Mouse (Mus musculus): ENCODE data around the gene Col4a3bp. TPM values are rescaled to one million over a fixed set of nuclear protein-coding genes. Genes with fewer than 3 reads are reported as not detected.

The Col4a3bp gene
- polyA plus RNA-seq, 1 experiment from 2014 or later = 6.5 TPM

DNA sequence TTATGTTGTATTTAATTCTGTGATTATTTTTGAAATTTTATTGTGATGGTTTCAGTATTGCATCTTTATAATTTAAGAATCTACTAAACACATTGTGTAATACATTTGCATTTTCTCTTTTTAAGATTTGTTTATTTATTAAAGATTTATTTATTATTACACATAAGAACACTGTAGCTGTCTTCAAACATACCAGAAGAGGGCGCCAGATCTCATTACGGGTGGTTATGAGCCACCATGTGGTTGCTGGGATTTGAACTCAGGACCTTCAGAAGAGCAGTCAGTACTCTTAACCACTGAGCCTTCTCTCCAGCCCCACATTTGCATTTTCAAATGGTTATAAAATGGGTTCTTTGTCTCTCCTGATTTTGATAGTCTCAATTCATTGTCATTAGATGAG is 2.1 kb downstream of the Col4a3bp start:
- Histone ChIP-seq H3K4me1 (ENCODE audit: control insufficient read depth, insufficient read depth, low read length) (0 out of 2 replicates have a peak, but pooled peaks cover 3% of the 10 kb centered on the region), H3K36me3 (ENCODE audit: control insufficient read depth, insufficient read depth, low read length) (no peaks in the 10 kb centered on the region; the same call in 1 of the 2 replicates), H3K4me2 (ENCODE audit: low read depth, severe bottlenecking) (no peak overlapping the region), H3K27ac (replicated peaks; ENCODE audit: low read depth, low read length) (no peak overlapping the region), H3K9me3 (ENCODE audit: control insufficient read depth, low read length) (no peaks in the 10 kb centered on the region), H3K9ac (ENCODE audit: low read length) (no peak overlapping the region), H3K4me3 (ENCODE audit: low read depth, low read length) (no peak overlapping the region), H3K27me3 (ENCODE audit: control insufficient read depth, insufficient read depth, low read length) (no peaks in the 10 kb centered on the region)
- ATAC-seq (ENCODE audit: insufficient number of reproducible peaks, low FRiP score, low TSS enrichment, low read depth) (no peak), DNase-seq (ENCODE audit: low spot score) (no peak)
- WGBS = 71% methylated on average over 2 of the region's 2 CpGs

DNA sequence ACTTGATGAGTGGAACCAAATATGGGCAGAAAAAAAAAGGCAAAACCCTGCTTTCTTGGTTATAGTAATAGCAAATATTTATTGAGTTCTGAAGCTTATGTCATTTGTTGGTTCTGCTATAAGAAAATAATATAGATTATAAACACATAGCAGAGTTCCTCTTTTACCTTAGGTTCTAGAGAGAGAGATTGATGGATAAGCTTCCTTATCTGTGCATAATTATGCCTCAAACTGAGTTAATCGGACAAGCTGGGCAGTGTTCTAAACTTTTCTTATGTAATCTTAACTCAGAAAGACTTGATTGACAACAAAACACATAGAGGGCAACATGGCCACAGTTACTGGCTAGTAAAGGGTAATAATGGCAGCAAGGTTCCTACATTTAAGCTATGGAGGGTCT is 4.8 kb downstream of the Col4a3bp start:
- Histone ChIP-seq H3K27me3 (ENCODE audit: control insufficient read depth, insufficient read depth, low read length) (no peaks in the 10 kb centered on the region), H3K27ac (replicated peaks; ENCODE audit: low read depth, low read length) (no peak overlapping the region), H3K9ac (ENCODE audit: low read length) (no peak overlapping the region), H3K4me3 (ENCODE audit: low read depth, low read length) (no peak overlapping the region), H3K4me1 (ENCODE audit: control insufficient read depth, insufficient read depth, low read length) (no peaks in the 10 kb centered on the region), H3K36me3 (ENCODE audit: control insufficient read depth, insufficient read depth, low read length) (no peaks in the 10 kb centered on the region; the same call in 1 of the 2 replicates), H3K4me2 (ENCODE audit: low read depth, severe bottlenecking) (no peak overlapping the region), H3K9me3 (ENCODE audit: control insufficient read depth, low read length) (no peaks in the 10 kb centered on the region)
- no peak for DNase-seq (ENCODE audit: low spot score)
- no peak for ATAC-seq (ENCODE audit: insufficient number of reproducible peaks, low FRiP score, low TSS enrichment, low read depth)
- WGBS = 79% methylated on average over 1 of the region's 1 CpGs

DNA sequence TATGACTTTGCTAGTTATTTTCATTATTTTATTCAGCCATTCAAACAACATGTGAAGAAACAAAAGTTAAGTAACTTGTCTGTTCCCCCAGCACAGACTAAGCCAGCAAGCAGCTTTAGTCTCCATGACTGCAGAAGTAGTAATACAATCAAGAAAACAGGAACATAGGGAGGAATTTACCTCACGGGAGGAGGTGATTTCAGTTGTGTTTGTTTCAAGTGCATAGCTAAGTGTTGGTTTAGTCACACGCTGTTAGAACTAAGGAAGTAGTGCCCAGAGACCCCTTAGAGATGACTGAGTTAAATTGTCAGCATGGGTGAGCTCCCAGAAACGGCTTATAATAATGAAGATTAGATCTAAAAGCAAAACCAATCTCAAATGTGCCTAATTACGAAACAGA is 5.5 kb downstream of the Col4a3bp start:
- WGBS = 76% methylated on average over 4 of the region's 4 CpGs
- no peak overlapping the region for H3K4me3 ChIP-seq (ENCODE audit: low read depth, low read length)
- no peaks in the 10 kb centered on the region for H3K27me3 ChIP-seq (ENCODE audit: control insufficient read depth, insufficient read depth, low read length)
- no peaks in the 10 kb centered on the region for H3K9me3 ChIP-seq (ENCODE audit: control insufficient read depth, low read length)
- H3K4me2 ChIP-seq (ENCODE audit: low read depth, severe bottlenecking) = no peak overlapping the region
- H3K4me1 ChIP-seq (ENCODE audit: control insufficient read depth, insufficient read depth, low read length) = no peaks in the 10 kb centered on the region
- H3K36me3 ChIP-seq (ENCODE audit: control insufficient read depth, insufficient read depth, low read length) = no peaks in the 10 kb centered on the region; the same call in 1 of the 2 replicates
- DNase-seq (ENCODE audit: low spot score) (no peak), ATAC-seq (ENCODE audit: insufficient number of reproducible peaks, low FRiP score, low TSS enrichment, low read depth) (no peak)
- no peak overlapping the region for H3K27ac ChIP-seq (replicated peaks; ENCODE audit: low read depth, low read length)
- H3K9ac ChIP-seq (ENCODE audit: low read length) = no peak overlapping the region

DNA sequence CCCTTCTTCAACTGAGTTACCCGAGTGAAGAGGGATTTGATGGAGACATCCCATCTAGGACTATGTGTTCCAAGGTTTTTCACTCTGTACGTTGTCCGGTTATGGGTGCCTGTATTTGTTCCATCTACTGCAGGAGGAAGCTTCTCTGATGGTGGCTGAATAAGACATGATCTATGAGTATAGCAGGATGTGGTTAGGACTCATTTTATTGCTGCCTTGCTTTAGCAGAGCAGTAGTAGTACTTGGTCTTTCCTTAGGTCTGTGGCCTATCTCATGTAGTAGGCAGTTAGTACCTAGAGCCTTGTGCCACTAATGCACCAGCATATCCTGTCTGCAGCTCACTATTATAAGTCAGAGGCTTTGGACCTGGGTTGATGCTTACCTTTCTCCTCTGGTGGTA is 12.7 kb downstream of the Col4a3bp start:
- 92% methylated on average over 3 of the region's 3 CpGs for WGBS
- no peaks in the 10 kb centered on the region for H3K36me3 ChIP-seq (ENCODE audit: control insufficient read depth, insufficient read depth, low read length)
- ATAC-seq (ENCODE audit: insufficient number of reproducible peaks, low FRiP score, low TSS enrichment, low read depth) = no peak

DNA sequence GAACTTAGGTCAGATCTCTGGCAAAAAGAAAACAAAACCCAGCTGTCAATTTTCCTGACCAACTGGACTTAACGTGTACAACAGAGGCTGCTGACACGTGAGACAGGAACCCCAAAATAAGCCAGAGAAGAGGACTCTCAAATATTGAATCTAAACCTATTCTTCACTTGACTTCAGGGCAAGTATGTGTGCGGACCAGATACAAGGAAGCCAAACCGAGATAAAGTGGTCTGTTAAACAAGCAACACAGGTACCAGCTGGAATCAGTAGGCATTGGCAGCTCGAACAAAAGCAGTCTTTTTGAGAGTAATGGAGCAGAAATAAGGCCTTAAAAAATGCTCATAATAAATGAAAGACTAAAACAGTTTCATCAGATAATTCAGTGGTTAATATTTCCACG is 25.6 kb downstream of the Col4a3bp start:
- ATAC-seq (ENCODE audit: insufficient number of reproducible peaks, low FRiP score, low TSS enrichment, low read depth) = no peak
- DNase-seq (ENCODE audit: low spot score) = no peak
- WGBS = 92% methylated on average over 6 of the region's 6 CpGs

More for the DNA sequence above, 12.7 kb downstream of the Col4a3bp start:
- Histone ChIP-seq H3K27me3 (ENCODE audit: control insufficient read depth, insufficient read depth, low read length) (no peaks in the 10 kb centered on the region), H3K4me2 (ENCODE audit: low read depth, severe bottlenecking) (no peak overlapping the region), H3K27ac (replicated peaks; ENCODE audit: low read depth, low read length) (no peak overlapping the region), H3K4me1 (ENCODE audit: control insufficient read depth, insufficient read depth, low read length) (no peaks in the 10 kb centered on the region), H3K9me3 (ENCODE audit: control insufficient read depth, low read length) (no peaks in the 10 kb centered on the region), H3K4me3 (ENCODE audit: low read depth, low read length) (no peak overlapping the region), H3K9ac (ENCODE audit: low read length) (no peak overlapping the region)
- no peak for DNase-seq (ENCODE audit: low spot score)

DNA sequence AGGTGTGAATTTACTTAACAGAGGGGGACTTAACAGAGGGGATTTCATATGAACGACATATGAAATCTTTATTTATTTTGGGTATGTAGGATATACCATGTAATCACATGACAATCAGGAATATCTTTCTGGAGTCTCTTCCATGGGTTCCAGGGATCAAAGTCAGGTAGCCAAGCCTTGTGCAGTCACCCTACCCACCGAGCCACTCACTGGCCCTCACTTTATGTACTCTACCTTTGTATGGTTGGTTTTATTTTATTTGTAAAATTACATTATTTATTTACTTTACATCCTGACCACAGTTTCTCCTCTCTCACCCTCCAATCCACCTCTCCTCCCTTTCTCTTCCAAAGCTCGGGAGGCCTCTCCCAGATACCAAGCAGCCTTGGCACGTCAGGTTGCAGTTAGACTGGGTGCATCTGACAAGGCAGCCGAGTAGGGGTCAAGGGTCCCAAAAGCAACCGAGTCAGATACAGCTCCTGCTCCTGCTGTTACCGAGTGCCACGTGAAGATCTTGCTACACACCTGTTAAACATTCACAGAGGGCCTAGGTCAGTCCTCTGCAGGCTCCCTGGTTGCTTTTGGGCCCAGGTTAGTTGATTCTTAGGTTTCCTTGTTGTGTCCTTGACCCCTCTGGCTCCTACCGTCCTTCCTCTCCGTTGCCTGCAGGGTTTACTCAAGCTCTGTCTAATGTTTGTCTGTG is 28.0 kb downstream of the Col4a3bp start:
- no peak overlapping the region for H3K9ac ChIP-seq (ENCODE audit: low read length)
- H3K27me3 ChIP-seq (ENCODE audit: control insufficient read depth, insufficient read depth, low read length) = no peaks in the 10 kb centered on the region
- H3K4me1 ChIP-seq (ENCODE audit: control insufficient read depth, insufficient read depth, low read length) = no peaks in the 10 kb centered on the region
- DNase-seq (ENCODE audit: low spot score) = no peak
- ATAC-seq (ENCODE audit: insufficient number of reproducible peaks, low FRiP score, low TSS enrichment, low read depth) = no peak
- H3K9me3 ChIP-seq (ENCODE audit: control insufficient read depth, low read length) = no peaks in the 10 kb centered on the region
- no peak overlapping the region for H3K4me2 ChIP-seq (ENCODE audit: low read depth, severe bottlenecking)
- 0 out of 2 replicates have a peak, but pooled peaks cover 2% of the 10 kb centered on the region for H3K36me3 ChIP-seq (ENCODE audit: control insufficient read depth, insufficient read depth, low read length)
- H3K4me3 ChIP-seq (ENCODE audit: low read depth, low read length) = no peak overlapping the region
- no peak overlapping the region for H3K27ac ChIP-seq (replicated peaks; ENCODE audit: low read depth, low read length)
- WGBS = 74% methylated on average over 10 of the region's 10 CpGs

More for the DNA sequence above, 25.6 kb downstream of the Col4a3bp start:
- no peaks in the 10 kb centered on the region for H3K27me3 ChIP-seq (ENCODE audit: control insufficient read depth, insufficient read depth, low read length)
- H3K9ac ChIP-seq (ENCODE audit: low read length) = no peak overlapping the region
- H3K9me3 ChIP-seq (ENCODE audit: control insufficient read depth, low read length) = no peaks in the 10 kb centered on the region
- H3K4me2 ChIP-seq (ENCODE audit: low read depth, severe bottlenecking) = no peak overlapping the region
- no peak overlapping the region for H3K27ac ChIP-seq (replicated peaks; ENCODE audit: low read depth, low read length)
- H3K4me1 ChIP-seq (ENCODE audit: control insufficient read depth, insufficient read depth, low read length) = no peaks in the 10 kb centered on the region
- no peak overlapping the region for H3K4me3 ChIP-seq (ENCODE audit: low read depth, low read length)
- 0 out of 2 replicates have a peak, but pooled peaks cover 2% of the 10 kb centered on the region for H3K36me3 ChIP-seq (ENCODE audit: control insufficient read depth, insufficient read depth, low read length)

DNA sequence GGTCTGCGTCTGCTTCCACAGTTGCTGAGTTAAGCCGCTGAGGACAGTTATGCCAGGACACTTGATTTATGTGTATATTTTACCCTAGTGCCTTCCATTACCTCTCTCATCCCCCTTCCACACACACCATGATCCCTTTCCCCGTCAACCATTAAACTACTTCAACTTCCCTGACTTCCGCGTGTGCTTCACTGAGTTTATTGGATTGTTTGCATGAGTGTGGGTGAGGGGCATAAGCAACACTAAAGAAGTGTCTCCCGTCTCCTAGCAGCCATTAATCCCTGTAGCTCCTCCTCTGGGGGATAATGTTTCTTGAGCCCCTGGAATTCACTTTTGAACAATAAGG is 28.6 kb downstream of the Col4a3bp start:
- Histone ChIP-seq H3K36me3 (ENCODE audit: control insufficient read depth, insufficient read depth, low read length) (0 out of 2 replicates have a peak, but pooled peaks cover 2% of the 10 kb centered on the region), H3K27me3 (ENCODE audit: control insufficient read depth, insufficient read depth, low read length) (no peaks in the 10 kb centered on the region), H3K4me1 (ENCODE audit: control insufficient read depth, insufficient read depth, low read length) (no peaks in the 10 kb centered on the region), H3K9ac (ENCODE audit: low read length) (no peak overlapping the region), H3K9me3 (ENCODE audit: control insufficient read depth, low read length) (no peaks in the 10 kb centered on the region), H3K27ac (replicated peaks; ENCODE audit: low read depth, low read length) (no peak overlapping the region), H3K4me3 (ENCODE audit: low read depth, low read length) (no peak overlapping the region), H3K4me2 (ENCODE audit: low read depth, severe bottlenecking) (no peak overlapping the region)
- 66% methylated on average over 6 of the region's 6 CpGs for WGBS
- no peak for DNase-seq (ENCODE audit: low spot score)
- no peak for ATAC-seq (ENCODE audit: insufficient number of reproducible peaks, low FRiP score, low TSS enrichment, low read depth)

DNA sequence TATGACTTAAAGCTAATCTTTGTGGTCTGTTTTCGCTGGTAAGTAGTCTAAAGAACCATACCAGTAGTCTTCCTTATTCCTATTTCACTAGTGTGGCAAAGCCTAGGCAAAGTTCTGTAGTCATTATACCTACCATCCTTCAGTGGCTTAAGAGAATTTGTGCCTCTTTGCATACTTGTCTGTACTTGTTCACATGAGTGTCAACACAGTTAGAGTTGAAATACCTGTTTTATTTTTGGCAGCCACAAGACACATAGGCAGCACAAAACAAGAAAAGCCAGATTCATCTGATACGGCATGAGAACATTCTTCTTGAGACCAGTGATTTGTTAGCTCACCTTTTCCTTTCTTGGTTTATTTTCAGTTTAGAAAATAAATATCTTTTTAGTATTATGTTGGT is 31.8 kb downstream of the Col4a3bp start:
- no peaks in the 10 kb centered on the region for H3K9me3 ChIP-seq (ENCODE audit: control insufficient read depth, low read length)
- H3K4me1 ChIP-seq (ENCODE audit: control insufficient read depth, insufficient read depth, low read length) = no peaks in the 10 kb centered on the region
- H3K9ac ChIP-seq (ENCODE audit: low read length) = no peak overlapping the region
- ATAC-seq (ENCODE audit: insufficient number of reproducible peaks, low FRiP score, low TSS enrichment, low read depth) (no peak), DNase-seq (ENCODE audit: low spot score) (no peak)
- H3K4me2 ChIP-seq (ENCODE audit: low read depth, severe bottlenecking) = no peak overlapping the region
- H3K4me3 ChIP-seq (ENCODE audit: low read depth, low read length) = no peak overlapping the region
- no peaks in the 10 kb centered on the region for H3K36me3 ChIP-seq (ENCODE audit: control insufficient read depth, insufficient read depth, low read length)
- H3K27me3 ChIP-seq (ENCODE audit: control insufficient read depth, insufficient read depth, low read length) = no peaks in the 10 kb centered on the region
- no peak overlapping the region for H3K27ac ChIP-seq (replicated peaks; ENCODE audit: low read depth, low read length)
- WGBS = 89% methylated on average over 2 of the region's 2 CpGs

DNA sequence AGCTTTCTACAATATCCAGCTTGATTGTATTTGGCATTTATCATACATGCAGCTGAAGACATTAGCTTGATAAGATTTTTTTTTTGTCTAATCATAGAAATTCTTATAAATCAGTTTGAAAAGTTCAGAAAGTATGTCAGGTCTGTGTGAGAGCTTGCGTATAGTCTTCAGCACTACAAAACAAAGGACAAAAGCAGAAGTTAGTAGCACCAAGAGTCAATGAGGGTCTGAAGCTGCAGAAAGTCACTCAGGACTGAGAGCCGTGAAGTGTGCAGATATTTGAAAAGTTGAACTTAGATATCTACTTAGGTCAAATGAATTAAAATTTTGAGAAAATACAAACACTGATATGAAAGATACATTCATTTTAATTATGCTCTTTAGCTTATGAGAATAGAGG is 36.7 kb downstream of the Col4a3bp start:
- no peak for DNase-seq (ENCODE audit: low spot score)
- no peak for ATAC-seq (ENCODE audit: insufficient number of reproducible peaks, low FRiP score, low TSS enrichment, low read depth)
- Histone ChIP-seq H3K4me3 (ENCODE audit: low read depth, low read length) (no peak overlapping the region), H3K27ac (replicated peaks; ENCODE audit: low read depth, low read length) (no peak overlapping the region), H3K9me3 (ENCODE audit: control insufficient read depth, low read length) (no peaks in the 10 kb centered on the region), H3K9ac (ENCODE audit: low read length) (no peak overlapping the region), H3K36me3 (ENCODE audit: control insufficient read depth, insufficient read depth, low read length) (no peaks in the 10 kb centered on the region), H3K27me3 (ENCODE audit: control insufficient read depth, insufficient read depth, low read length) (no peaks in the 10 kb centered on the region), H3K4me1 (ENCODE audit: control insufficient read depth, insufficient read depth, low read length) (no peaks in the 10 kb centered on the region), H3K4me2 (ENCODE audit: low read depth, severe bottlenecking) (no peak overlapping the region)
- 88% methylated on average over 2 of the region's 2 CpGs for whole genome bisulfite sequencing

All from limb, embryonic 11.5 days (tissue).